Mouse (Mus musculus) testis, adult 2 months (tissue): ENCODE results near the gene Rab3b.

ENCODE experiments used
- CTCF ChIP-seq: fragments of 200-500 bp; IDR thresholded peaks from 2 replicates; pipeline ENCODE4 v1.5.1; 2012; ENCODE audit warnings: low read depth, mild to moderate bottlenecking, inconsistent platforms, low read length, moderate library complexity; ENCODE audit not compliant: control insufficient read depth, insufficient read depth, insufficient replicate concordance
- POLR2A ChIP-seq: fragments of 200-500 bp; IDR thresholded peaks from 2 replicates; pipeline ENCODE4 v1.6.1; 2012; ENCODE audit warnings: low read depth, mild to moderate bottlenecking, inconsistent platforms, low read length, moderate library complexity; ENCODE audit not compliant: control insufficient read depth

- no peak for TF ChIP-seq POLR2A
- no peak for TF ChIP-seq CTCF
These were observed 80.8 kb downstream of the Rab3b start for GRCm38 (mm10) chr4:108959696-108960095.
